Mouse (Mus musculus) small intestine, adult 2 months (tissue): Measurements from ENCODE around the gene Cul1. TPM values are rescaled to one million over a fixed set of nuclear protein-coding genes. Genes with fewer than 3 reads are reported as not detected.

Experiments
- H3K27ac ChIP-seq: fragments of 200-500 bp; 2 replicates; pipeline ENCODE4 v1.5.1; 2012; ENCODE audit warnings: low read depth, low read length, control low read depth, inconsistent platforms; ENCODE audit not compliant: insufficient read depth
- H3K27me3 ChIP-seq: fragments of 200-500 bp; 2 replicates; pipeline ENCODE4 v1.6.1; 2012; ENCODE audit warnings: mild to moderate bottlenecking, moderate library complexity, low read length, inconsistent platforms; ENCODE audit not compliant: control insufficient read depth, insufficient read depth
- H3K36me3 ChIP-seq: fragments of 200-500 bp; 2 replicates; pipeline ENCODE4 v1.6.1; 2012; ENCODE audit warnings: mild to moderate bottlenecking, low read length, control low read depth, inconsistent platforms; ENCODE audit not compliant: control insufficient read depth, insufficient read depth
- H3K4me1 ChIP-seq: fragments of 200-500 bp; 2 replicates; pipeline ENCODE4 v1.6.1; 2012; ENCODE audit warnings: low read length, inconsistent platforms, mixed read lengths; ENCODE audit not compliant: control insufficient read depth, insufficient read depth, insufficient read length
- H3K4me3 ChIP-seq: fragments of 200-500 bp; 2 replicates; pipeline ENCODE4 v1.5.1; 2012; ENCODE audit warnings: low read depth, mild to moderate bottlenecking, control low read depth, inconsistent platforms, low read length, moderate library complexity
- CTCF ChIP-seq: fragments of 200-500 bp; IDR thresholded peaks from 2 replicates; pipeline ENCODE4 v1.5.1; 2012; ENCODE audit warnings: low read depth, mild to moderate bottlenecking, control low read depth, inconsistent platforms, low read length, moderate library complexity, mixed read lengths; ENCODE audit not compliant: insufficient replicate concordance, insufficient read length; ENCODE audit errors: extremely low read depth
- POLR2A ChIP-seq: fragments of 200-500 bp; IDR thresholded peaks from 2 replicates; pipeline ENCODE4 v1.6.1; 2012; ENCODE audit warnings: low read depth, mild to moderate bottlenecking, control low read depth, inconsistent platforms, low read length, moderate library complexity
- WGBS: fragments of 180-500 bp; shearing (Covaris S2); methylation state at CpG from one replicate; pipeline ENCODE4 v1.1.7; 2018; 5-methylcytosine and 5-hydroxymethylcytosine counted together
- polyA plus RNA-seq: library from polyadenylated mRNA; depleted of rRNA; stranded (reverse); fragments of >200 nt; gene quantifications from 2 replicates; pipeline ENCODE4 v1.2.3, GENCODE M21; 2012

The Cul1 gene
- polyA plus RNA-seq, 1 experiment = 8.9 TPM

DNA sequence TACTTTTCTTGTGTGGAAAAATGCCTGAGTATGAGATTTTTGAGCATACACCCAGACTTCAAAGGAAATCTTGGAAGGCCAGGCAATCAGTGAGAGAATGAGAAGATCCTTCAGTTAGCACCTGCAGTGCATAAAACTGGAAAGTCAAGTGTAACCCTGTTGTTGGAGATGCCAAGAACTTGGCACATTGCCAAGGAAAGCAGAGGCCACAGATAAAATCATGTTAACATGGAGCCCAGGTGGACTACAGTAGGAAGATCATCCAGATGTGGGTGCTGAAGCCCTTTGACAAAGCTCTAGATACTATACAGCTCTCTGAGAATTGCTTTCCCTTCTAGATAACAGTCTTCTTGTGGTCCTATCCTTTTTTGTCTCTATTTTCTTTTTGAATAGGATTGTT is 19.2 kb downstream of the Cul1 start:
- H3K27ac ChIP-seq = no peak overlapping the region
- H3K36me3 ChIP-seq = no peaks in the 10 kb centered on the region
- H3K4me3 ChIP-seq = no peak overlapping the region
- no peaks in the 10 kb centered on the region for H3K27me3 ChIP-seq
- H3K4me1 ChIP-seq = peaks cover 2% of the 10 kb centered on the region; the same call in 1 of the 2 replicates
- no peak for TF ChIP-seq CTCF
- TF ChIP-seq POLR2A = no peak

DNA sequence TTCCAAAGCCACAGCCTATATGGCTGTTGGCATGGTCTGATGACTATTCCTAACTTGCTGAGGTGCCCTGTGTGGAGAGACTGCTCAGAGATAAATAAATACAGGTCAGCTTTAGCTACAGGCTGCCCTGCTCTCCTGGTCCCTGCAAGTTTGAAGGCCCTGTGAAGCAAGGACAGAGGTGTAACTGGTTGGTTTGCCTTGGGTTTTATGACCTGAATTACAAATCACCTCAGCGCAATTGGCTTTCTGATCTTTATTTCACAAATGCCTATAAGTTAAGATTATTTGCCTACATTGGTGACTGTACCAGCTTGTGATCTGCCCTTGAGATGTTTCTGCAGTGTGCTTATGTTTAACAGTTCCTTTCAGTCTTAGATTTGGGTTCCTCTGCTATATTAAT is 28.8 kb downstream of the Cul1 start:
- H3K27me3 ChIP-seq = no peaks in the 10 kb centered on the region
- no peak overlapping the region for H3K27ac ChIP-seq
- H3K4me3 ChIP-seq = no peak overlapping the region
- H3K36me3 ChIP-seq = 0 out of 2 replicates have a peak, but pooled peaks cover 2% of the 10 kb centered on the region
- TF ChIP-seq POLR2A (no peak), CTCF (no peak)
- 54% methylated on average over 1 of the region's 1 CpGs for WGBS
- peaks cover 6% of the 10 kb centered on the region; the same call in 1 of the 2 replicates for H3K4me1 ChIP-seq

- Histone ChIP-seq H3K27ac (peak overlapping the region; percentile 54), H3K4me1 (0 out of 2 replicates have a peak, but pooled peaks cover 3% of the 10 kb centered on the region), H3K4me3 (no peak overlapping the region), H3K27me3 (no peaks in the 10 kb centered on the region), H3K36me3 (peaks cover 1% of the 10 kb centered on the region; the same call in 1 of the 2 replicates)
- WGBS = 63% methylated on average over 4 of the region's 4 CpGs
- TF ChIP-seq CTCF = no peak
- TF ChIP-seq POLR2A = no peak
These were observed 41.4 kb downstream of the Cul1 start for GRCm38 (mm10) chr6:47494562-47494961.

- Histone ChIP-seq H3K36me3 (peaks cover 75% of the 10 kb centered on the region), H3K27ac (no peak overlapping the region), H3K4me1 (no peaks in the 10 kb centered on the region), H3K4me3 (no peak overlapping the region), H3K27me3 (no peaks in the 10 kb centered on the region)
- TF ChIP-seq CTCF (no peak), POLR2A (no peak)
- 59% methylated on average over 2 of the region's 2 CpGs for WGBS
These were observed 66.8 kb downstream of the Cul1 start for GRCm38 (mm10) chr6:47520030-47520429.

DNA sequence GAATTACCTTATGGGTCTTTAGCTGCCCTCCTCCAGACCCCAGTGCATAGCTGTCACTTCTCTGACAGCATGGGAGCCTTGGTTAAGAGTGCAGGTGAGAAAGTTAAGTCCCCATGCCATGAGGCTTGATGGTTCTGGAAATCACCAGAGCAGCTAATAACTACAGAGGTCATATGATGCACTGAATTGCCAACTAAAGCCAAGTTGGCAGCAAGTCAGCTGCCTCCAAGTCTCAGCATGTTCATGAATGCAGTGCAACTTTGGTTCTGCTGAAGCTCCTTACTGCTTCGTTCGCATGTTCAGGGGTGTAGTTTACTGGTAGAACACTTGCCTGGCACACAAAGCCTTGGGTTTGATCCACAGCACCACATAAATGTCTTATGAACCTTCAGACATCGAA is 69.2 kb downstream of the Cul1 start:
- no peaks in the 10 kb centered on the region for H3K27me3 ChIP-seq
- H3K36me3 ChIP-seq = peaks cover 68% of the 10 kb centered on the region
- H3K4me1 ChIP-seq = no peaks in the 10 kb centered on the region
- no peak overlapping the region for H3K4me3 ChIP-seq
- TF ChIP-seq POLR2A (no peak), CTCF (no peak)
- no peak overlapping the region for H3K27ac ChIP-seq
- 91% methylated on average over 3 of the region's 3 CpGs for WGBS

- no peak overlapping the region for H3K27ac ChIP-seq
- TF ChIP-seq CTCF (no peak), POLR2A (no peak)
- no peak overlapping the region for H3K4me3 ChIP-seq
- 77% methylated on average over 2 of the region's 2 CpGs for WGBS
- H3K4me1 ChIP-seq = no peaks in the 10 kb centered on the region
- peaks cover 58% of the 10 kb centered on the region for H3K36me3 ChIP-seq
- no peaks in the 10 kb centered on the region for H3K27me3 ChIP-seq
These were observed 71.8 kb downstream of the Cul1 start for GRCm38 (mm10) chr6:47525041-47525440.

DNA sequence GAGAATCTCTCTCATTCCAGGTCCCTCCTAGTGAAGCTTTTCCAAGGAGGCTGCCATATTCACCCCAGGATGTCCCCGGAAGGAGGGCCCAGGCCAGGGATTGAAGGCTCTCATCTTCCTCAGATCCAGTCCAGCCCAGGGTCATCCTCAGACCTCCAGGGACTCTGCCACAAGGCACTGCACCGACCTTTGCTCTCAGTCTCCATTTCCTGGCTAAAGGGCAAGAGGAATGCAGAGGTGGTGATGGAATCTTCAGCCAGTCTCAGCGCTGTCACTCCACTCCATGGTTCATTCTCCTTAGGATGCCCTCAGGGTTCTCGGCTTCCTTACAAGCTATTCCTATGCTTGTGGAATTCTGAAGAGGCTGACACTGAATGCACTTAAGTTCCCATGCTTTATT is 73.2 kb downstream of the Cul1 start:
- H3K36me3 ChIP-seq = peaks cover 51% of the 10 kb centered on the region
- whole genome bisulfite sequencing = 79% methylated on average over 4 of the region's 4 CpGs

GRCm38 (mm10) chr6:47527129-47527528 is 73.9 kb downstream of the Cul1 start:
- peaks cover 49% of the 10 kb centered on the region for H3K36me3 ChIP-seq
- WGBS = 32% methylated on average over 2 of the region's 2 CpGs
- TF ChIP-seq POLR2A (no peak), CTCF (no peak)
- no peak overlapping the region for H3K27ac ChIP-seq
- H3K4me1 ChIP-seq = no peaks in the 10 kb centered on the region
- no peaks in the 10 kb centered on the region for H3K27me3 ChIP-seq
- no peak overlapping the region for H3K4me3 ChIP-seq

More for the DNA sequence above, 73.2 kb downstream of the Cul1 start:
- Histone ChIP-seq H3K27ac (no peak overlapping the region), H3K27me3 (no peaks in the 10 kb centered on the region), H3K4me1 (no peaks in the 10 kb centered on the region), H3K4me3 (no peak overlapping the region)
- TF ChIP-seq POLR2A (no peak), CTCF (no peak)
